Mouse (Mus musculus) MEL-GATA-1-ER (cell line): ENCODE results near the gene Mvb12b.

Experiments
- DNase-seq: peaks from one replicate; pipeline ENCODE4 v3.0.0-alpha.2; 2012; ENCODE audit warnings: low read depth; ENCODE audit errors: extremely low read depth

Mvb12b gene

GRCm38 (mm10) chr2:33886386-33887327 is 1.1 kb downstream of the Mvb12b start:
- DNase-seq, result peak; percentile 15

- DNase-seq, result no peak
These were observed 2.5 kb downstream of the Mvb12b start for GRCm38 (mm10) chr2:33885264-33885651.

DNA sequence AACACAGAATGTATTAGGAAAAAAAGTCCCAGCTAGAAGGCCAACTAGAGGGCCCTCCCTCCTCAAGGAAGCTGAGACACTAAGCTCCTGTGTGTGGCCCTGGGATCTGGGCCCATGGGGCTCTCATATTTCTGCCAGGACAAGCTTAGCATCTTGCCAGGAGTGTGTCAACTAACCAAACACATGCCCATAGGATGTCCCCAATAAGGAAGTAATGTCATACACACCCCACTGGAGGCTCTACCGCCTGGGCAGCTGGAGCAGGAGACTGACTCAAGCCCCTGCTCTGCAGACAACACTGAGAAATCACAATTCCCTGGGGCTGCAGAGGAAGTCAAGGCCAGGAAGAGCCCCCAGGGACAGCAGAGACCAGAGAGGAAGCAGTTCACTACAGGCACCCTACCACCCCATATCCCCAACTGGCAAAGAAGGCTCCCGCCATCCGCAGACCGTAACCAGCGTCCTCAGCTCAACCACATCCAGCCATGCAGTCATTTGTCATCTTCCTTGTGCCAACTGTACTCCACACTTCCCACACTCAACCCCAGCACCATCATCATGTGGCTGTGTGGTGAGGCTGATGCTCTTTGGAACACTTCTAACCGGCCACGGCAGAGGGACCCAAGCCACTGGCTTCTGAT is 3.0 kb downstream of the Mvb12b start:
- no peak for DNase-seq

DNA sequence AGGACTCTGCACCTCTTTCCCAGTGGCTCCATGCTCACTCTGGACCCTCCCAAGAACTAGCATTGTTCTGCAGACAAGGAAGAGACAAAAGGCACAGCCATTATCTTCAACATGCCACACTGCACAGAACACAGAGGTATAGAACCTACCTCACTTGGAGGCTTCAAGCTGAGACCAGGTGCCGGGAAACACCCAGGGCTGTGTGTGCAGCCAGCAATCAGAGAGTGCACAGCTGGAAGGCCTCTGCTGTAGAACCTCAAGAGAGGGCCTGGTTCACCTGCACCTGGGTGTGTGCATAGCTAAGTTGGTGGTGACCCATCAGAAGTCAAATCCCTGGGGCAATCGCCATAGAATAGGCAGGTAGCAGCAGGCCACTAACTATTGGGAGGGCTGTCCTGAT is 8.5 kb downstream of the Mvb12b start:
- DNase-seq, result no peak

DNA sequence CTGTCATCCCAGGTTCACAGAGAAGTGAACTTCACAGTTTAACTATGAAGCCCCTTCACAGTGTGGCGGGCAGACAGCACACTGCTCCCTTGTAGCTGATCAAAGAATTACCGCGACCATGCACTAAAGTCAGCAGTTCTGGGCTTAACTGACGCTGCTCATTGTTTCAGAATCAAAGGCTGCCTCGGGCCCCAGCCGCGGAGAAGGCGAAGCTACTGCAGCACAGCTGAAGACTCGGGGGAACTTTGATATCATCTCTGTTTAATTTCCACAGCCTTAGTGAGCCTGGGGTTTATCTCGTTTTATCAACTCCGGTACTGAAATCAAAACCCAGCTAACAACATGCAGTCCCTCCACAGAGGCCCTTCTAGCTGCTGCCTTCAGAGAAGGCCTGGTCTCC is 9.3 kb downstream of the Mvb12b start:
- no peak for DNase-seq

GRCm38 (mm10) chr2:33877663-33878360 is 9.9 kb downstream of the Mvb12b start:
- DNase-seq, result no peak

DNA sequence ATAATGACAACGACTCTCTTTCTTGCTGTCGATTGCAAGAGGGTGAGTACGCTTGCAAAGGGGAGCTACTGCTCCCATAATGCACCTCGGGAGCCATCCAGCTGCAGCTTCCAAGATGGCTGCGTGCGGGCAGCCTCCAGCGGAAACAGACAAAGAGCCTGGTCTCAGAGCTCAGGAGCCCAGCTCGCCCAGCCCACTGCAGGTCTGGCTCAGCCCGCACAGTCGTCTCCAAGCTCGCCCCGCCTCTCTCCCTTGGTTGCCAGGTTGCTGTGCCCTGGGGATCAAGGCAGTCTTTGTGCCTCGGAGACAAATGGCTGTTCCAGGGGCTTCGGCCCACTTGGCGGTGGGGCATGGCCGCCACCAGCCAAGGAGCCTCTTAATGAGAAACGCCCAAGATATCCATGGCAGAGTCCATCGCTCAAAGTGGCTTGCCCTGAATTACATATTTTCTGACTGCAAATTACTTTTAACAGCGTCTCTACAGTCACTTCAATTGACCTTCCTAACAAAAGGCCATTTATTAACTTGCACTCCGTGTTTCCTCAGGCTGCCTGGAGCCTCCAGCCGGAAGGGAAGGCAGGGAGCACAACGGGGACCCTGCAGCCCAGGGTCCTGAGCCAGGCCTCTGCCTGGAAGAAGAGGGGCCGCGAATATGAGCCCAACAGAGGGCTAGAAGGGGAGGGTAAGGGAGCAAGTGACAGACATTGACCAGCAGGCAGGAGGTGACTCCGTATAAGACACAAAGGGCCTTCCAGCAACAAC is 11.0 kb downstream of the Mvb12b start:
- no peak for DNase-seq

DNA sequence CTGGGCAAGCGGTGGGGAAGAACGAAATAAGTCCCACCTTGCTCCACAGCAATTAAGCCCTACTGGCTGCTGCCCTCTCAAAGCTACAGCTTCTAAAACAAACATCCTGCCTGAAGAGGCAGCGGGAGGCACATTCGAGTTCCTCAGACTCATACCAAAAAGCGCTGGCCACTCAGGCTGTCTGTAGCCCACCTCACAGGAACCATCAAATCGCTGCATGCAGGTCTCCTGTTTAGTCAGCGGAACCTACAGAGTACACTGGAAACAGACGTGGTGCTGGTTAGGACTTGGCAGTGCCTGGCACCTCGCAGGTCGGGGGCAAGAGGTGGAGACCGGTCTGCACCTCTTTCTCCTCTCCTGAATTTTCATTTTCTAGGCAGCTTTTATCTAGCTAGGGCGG is 12.2 kb downstream of the Mvb12b start:
- no peak for DNase-seq

- DNase-seq, result no peak
These were observed 12.7 kb downstream of the Mvb12b start for GRCm38 (mm10) chr2:33874856-33875576.

DNA sequence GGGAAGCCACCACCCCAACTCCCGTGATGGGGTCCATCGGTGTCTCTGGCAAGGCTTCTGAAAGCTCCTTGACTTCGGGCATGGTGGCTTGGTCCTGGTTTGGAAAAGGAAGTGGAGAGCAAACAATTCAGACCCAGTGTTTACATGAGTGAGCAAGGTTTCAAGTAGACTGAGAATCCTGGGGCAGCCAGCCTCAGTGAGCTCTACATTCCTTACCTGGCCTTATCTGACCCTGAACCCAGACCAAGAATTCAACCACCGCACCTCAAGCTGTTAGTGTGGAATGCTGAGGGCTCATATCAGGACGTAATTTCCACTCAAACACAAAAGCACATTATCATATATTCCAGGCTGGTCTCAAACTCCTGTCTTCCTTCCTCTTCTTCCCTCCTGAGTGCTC is 13.4 kb downstream of the Mvb12b start:
- no peak for DNase-seq

DNA sequence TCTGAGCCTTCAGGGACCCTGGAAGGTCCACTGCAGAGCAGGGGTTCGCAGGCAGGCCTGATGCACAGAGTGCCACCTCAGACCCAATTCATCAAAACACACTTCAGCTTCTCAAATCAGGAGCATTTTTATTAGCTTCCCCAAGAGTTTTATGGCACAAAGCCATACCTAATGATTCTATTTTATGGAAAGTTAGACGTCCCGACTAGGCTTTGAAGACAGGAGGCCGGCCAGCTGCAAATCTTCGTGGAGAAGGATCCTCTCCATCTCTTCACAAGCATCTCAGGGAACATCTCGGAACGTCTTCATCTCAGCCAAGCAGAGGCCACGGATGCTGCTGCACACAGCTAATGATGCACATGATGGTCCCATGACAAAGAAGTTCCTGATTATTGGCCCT is 14.2 kb downstream of the Mvb12b start:
- no peak for DNase-seq

GRCm38 (mm10) chr2:33872841-33873271 is 14.9 kb downstream of the Mvb12b start:
- no peak for DNase-seq

GRCm38 (mm10) chr2:33871181-33871520 is 16.6 kb downstream of the Mvb12b start:
- no peak for DNase-seq

- no peak for DNase-seq
These were observed 17.2 kb downstream of the Mvb12b start for GRCm38 (mm10) chr2:33870369-33871180.

DNA sequence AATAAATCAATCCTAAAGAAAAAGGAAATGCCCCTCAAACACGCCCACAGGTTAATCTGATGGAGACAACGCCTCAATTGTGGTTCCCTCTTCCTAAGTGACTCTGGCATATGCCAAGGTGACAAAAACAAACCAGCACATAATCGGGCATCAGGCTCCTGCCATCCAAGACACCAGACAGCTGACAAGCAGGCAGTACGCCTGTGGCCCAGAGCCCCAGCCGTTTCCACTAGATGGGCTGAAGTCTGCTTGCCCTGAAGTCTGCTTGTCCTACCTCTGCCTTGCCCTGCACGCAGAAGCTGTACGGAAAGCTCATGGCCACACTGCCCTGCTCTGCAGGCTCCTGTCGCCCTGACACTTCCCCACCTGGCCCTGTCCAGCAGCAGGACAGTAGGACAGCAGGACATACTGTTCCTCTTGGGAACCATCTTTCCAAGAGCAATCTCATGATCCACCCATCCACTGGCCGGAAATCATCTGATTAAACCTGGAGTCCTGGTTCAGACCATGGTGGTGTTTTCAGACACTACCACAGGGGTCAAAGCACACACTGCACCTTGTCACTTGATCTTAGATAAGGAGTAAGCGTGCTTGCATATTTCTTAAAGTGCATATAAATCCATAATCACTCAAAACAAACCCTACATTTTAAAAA is 17.9 kb downstream of the Mvb12b start:
- peak; percentile 49 for DNase-seq

GRCm38 (mm10) chr2:33868996-33869688 is 18.6 kb downstream of the Mvb12b start:
- no peak for DNase-seq

- no peak for DNase-seq
These were observed 19.4 kb downstream of the Mvb12b start for GRCm38 (mm10) chr2:33868322-33868721.

GRCm38 (mm10) chr2:33856746-33857145 is 31.0 kb downstream of the Mvb12b start:
- no peak for DNase-seq
